Mouse (Mus musculus): ENCODE data around the gene Psmb4.

DNA sequence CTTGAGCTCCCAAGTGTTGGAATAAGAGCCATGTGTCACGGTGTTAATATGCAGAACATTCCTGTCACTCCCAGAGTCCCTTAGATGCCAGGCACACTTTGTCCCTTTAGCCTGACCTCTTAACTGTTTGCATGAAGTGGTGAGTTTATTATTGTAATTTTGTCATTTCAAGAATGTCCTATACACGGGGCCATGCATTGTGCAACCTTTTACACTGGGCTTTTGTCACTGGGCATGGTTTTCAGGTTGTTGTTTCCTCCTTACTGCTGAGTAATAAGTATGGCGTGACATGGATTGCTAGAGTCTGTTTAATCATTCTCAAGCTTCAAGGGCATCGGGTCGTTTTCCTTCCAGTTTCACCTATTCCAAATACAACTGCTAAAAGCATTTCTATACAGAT, 27.0 kb upstream of the Psmb4 start:
- no peak for TF ChIP-seq POLR2A (IDR thresholded peaks at IDR 0.05; ENCODE audit: borderline replicate concordance, extremely low read depth, insufficient read depth, insufficient read length, poor library complexity, severe bottlenecking)
- TF ChIP-seq CTCF (IDR thresholded peaks at IDR 0.05; ENCODE audit: borderline replicate concordance, extremely low read depth, insufficient read depth, insufficient read length), result no peak
